Mouse (Mus musculus) liver, embryonic 13.5 days (tissue): ENCODE measurements around the gene Mpc1. TPM values are rescaled to one million over a fixed set of nuclear protein-coding genes. Genes with fewer than 3 reads are reported as not detected.
"Not testable (repeated sequence)": the region's sequence is repeated elsewhere in the genome, so short reads cannot be mapped to it uniquely, and the experiment has no call there.

ENCODE experiments used
- ATAC-seq: fragments of 200-750 bp; cut with Nextera tagmentation; 2 replicates; pipeline ENCODE4 v1.8.0; 2017; ENCODE audit warnings: low read depth, mild to moderate bottlenecking, moderate number of reproducible peaks, moderate library complexity
- DNase-seq: peaks from one replicate; pipeline ENCODE4 v3.0.0; 2022
- H3K27ac ChIP-seq: fragments of 300-500 bp; sonication (generic); 2 replicates; pipeline ENCODE4 v1.5.1; 2015; ENCODE audit warnings: moderate library complexity, mild to moderate bottlenecking, inconsistent platforms
- H3K27me3 ChIP-seq: fragments of 300-500 bp; sonication (generic); 2 replicates; pipeline ENCODE4 v1.6.1; 2015; ENCODE audit warnings: mild to moderate bottlenecking, inconsistent platforms
- H3K36me3 ChIP-seq: fragments of 300-500 bp; sonication (generic); 2 replicates; pipeline ENCODE4 v1.6.1; 2015; ENCODE audit warnings: mild to moderate bottlenecking, inconsistent platforms
- H3K4me1 ChIP-seq: fragments of 300-500 bp; sonication (generic); replicated peaks from 2 replicates; pipeline ENCODE4 v1.6.1; 2015; ENCODE audit warnings: inconsistent platforms
- H3K4me2 ChIP-seq: fragments of 300-500 bp; sonication (generic); 2 replicates; pipeline ENCODE4 v1.6.1; 2015; ENCODE audit warnings: inconsistent platforms, mild to moderate bottlenecking, moderate library complexity
- H3K4me3 ChIP-seq: fragments of 300-500 bp; sonication (generic); replicated peaks from 2 replicates; pipeline ENCODE4 v1.5.1; 2015; ENCODE audit warnings: mild to moderate bottlenecking, inconsistent platforms
- H3K9ac ChIP-seq: fragments of 300-500 bp; sonication (generic); 2 replicates; pipeline ENCODE4 v1.6.1; 2015; ENCODE audit warnings: mild to moderate bottlenecking, inconsistent platforms
- H3K9me3 ChIP-seq: fragments of 300-500 bp; sonication (generic); replicated peaks from 2 replicates; pipeline ENCODE4 v1.6.1; 2016; ENCODE audit warnings: inconsistent platforms
- WGBS: fragments of 180-500 bp; shearing (Covaris S2); methylation state at CpG from one replicate; pipeline ENCODE4 v1.1.7; 2015; ENCODE audit not compliant: insufficient replicate concordance; 5-methylcytosine and 5-hydroxymethylcytosine counted together
- polyA plus RNA-seq: library from polyadenylated mRNA; unstranded; fragments of >200 nt; fragmentation: Nextera tagmentation; extraction: Ambion mirVana; gene quantifications from 2 replicates; pipeline ENCODE4 v1.2.1, GENCODE M21; 2015

Mpc1 gene
- polyA plus RNA-seq, 1 experiment from 2014 or later = 125 TPM

- Histone ChIP-seq H3K9ac (no peak overlapping the region), H3K4me1 (no peaks in the 10 kb centered on the region), H3K4me2 (no peak overlapping the region), H3K27me3 (no peaks in the 10 kb centered on the region), H3K4me3 (no peak overlapping the region), H3K9me3 (no peaks in the 10 kb centered on the region), H3K27ac (no peak overlapping the region), H3K36me3 (no peaks in the 10 kb centered on the region)
- DNase-seq (no peak), ATAC-seq (no peak)
- 65% methylated on average over 4 of the region's 4 CpGs for WGBS
Measured at GRCm38 (mm10) chr17:8301515-8301914, 18.8 kb downstream of the Mpc1 start.

GRCm38 (mm10) chr17:8302772-8303438, 20.2 kb downstream of the Mpc1 start:
- H3K27me3 ChIP-seq = no peaks in the 10 kb centered on the region
- H3K4me1 ChIP-seq = no peaks in the 10 kb centered on the region
- no peak overlapping the region for H3K27ac ChIP-seq
- no peak for ATAC-seq
- 66% methylated on average over 7 of the region's 7 CpGs for WGBS
- no peaks in the 10 kb centered on the region for H3K36me3 ChIP-seq
- no peak overlapping the region for H3K4me2 ChIP-seq
- no peak overlapping the region for H3K9ac ChIP-seq
- no peaks in the 10 kb centered on the region for H3K9me3 ChIP-seq
- DNase-seq = no peak
- H3K4me3 ChIP-seq = no peak overlapping the region

DNA sequence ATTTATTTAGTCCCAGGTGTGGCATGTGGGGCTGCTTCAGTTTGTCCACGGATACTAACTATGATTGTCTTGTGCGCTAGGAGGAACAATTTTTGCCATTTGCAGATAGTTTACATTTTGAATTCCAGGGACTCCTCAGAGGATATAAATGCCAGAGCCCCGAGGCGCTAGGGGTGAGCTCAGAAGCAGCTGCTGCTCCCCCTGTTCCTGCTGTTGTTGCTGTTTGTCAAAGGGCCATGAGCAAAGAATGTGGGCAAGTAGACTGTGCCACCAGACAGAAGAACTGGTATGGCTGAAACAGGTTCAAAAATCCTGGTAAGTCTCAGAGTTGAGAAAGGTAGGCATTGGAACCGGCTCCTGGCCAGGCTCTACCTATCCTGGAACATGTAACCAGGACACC, 21.0 kb downstream of the Mpc1 start:
- 58% methylated on average over 5 of the region's 5 CpGs for WGBS
- Histone ChIP-seq H3K9me3 (no peaks in the 10 kb centered on the region), H3K4me3 (no peak overlapping the region), H3K36me3 (no peaks in the 10 kb centered on the region), H3K4me2 (no peak overlapping the region), H3K4me1 (no peaks in the 10 kb centered on the region), H3K27ac (no peak overlapping the region), H3K9ac (no peak overlapping the region), H3K27me3 (no peaks in the 10 kb centered on the region)
- DNase-seq = no peak
- no peak for ATAC-seq

DNA sequence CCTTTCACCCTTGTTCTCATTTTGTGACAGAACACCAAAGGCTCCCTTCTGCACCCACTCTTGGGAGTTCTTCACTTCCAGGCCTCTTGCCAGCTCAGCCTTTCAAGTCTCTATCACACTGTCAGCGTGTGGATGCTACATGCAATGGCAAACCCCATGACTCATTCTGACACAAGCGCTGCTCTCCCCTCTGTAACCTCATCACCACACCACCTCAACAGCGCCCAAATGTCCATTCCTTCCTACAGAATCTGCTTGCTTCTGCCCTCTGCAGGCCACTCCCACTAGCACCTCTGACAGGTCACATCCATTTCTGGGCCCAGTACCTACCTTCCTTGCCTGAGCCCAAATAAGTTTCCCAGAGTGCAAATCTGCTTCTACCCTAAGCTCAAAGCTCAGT, 23.1 kb downstream of the Mpc1 start:
- 35% methylated on average over 3 of the region's 3 CpGs for WGBS
- Histone ChIP-seq H3K27ac (no peak overlapping the region), H3K4me1 (peaks cover 2% of the 10 kb centered on the region; the same call in 1 of the 2 replicates), H3K27me3 (no peaks in the 10 kb centered on the region), H3K9ac (no peak overlapping the region), H3K4me2 (no peak overlapping the region), H3K9me3 (no peaks in the 10 kb centered on the region), H3K4me3 (no peak overlapping the region), H3K36me3 (no peaks in the 10 kb centered on the region)
- ATAC-seq = no peak
- DNase-seq = no peak

DNA sequence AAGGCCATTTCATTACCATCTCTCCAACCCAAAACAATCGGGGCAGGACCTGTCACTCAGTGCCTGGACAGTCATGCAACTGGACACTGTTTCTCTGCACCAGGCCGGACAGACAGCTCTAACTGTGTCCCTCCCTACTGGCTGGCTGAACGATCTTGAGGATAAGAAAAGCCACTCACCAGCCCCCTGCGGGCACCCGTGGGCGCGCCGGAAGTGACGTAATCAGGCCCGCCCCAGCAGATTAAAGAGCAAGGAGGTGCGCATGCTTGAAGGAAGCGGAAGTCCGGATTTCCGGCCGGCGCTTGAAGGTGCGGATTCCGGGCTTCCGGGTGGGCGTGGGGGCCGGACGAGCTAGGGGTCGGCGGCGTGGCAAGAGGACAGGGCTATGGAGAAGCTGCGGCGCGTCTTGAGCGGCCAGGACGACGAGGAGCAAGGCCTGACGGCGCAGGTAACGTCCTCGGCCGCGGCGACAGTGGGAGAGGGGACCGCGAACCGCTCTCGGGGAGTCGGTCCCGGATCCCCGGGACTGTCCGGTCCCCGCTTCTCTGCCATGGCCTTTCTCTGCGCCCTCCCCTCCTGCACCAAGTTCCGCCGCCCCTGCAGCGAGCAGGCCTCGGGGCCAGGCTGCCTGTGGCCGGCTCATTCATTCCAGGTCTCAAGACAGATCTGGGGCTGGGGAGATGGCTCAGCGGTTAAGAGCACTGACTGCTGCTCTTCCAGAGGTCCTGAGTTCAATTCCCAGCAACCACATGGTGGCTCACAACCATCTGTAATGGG, 28.3 kb downstream of the Mpc1 start, which contains the start of gene Sft2d1:
Gene Sft2d1 (plus strand): TSS at position 265 of the 777 bp plus-strand sequence.
- Histone ChIP-seq H3K4me3 (peak within 1 kb of the TSS; percentile 93), H3K4me2 (peak within 1 kb of the TSS; percentile 82), H3K36me3 (no peaks in the 10 kb centered on the region), H3K27me3 (no peaks in the 10 kb centered on the region), H3K27ac (peak within 1 kb of the TSS; percentile 71), H3K9ac (peak within 1 kb of the TSS; percentile 91), H3K4me1 (peaks cover 33% of the 10 kb centered on the region), H3K9me3 (no peaks in the 10 kb centered on the region)
- DNase-seq = peak; percentile 88
- ATAC-seq = peak; percentile 98
- under 1% methylated on average over 54 of the region's 54 CpGs for whole genome bisulfite sequencing

- peak overlapping the region; percentile 93 for H3K4me3 ChIP-seq
- WGBS = 17% methylated on average over 3 of the region's 3 CpGs
- DNase-seq = no peak
- H3K9ac ChIP-seq = peak overlapping the region; percentile 91
- H3K4me2 ChIP-seq = peak overlapping the region; percentile 82
- no peaks in the 10 kb centered on the region for H3K36me3 ChIP-seq
- no peaks in the 10 kb centered on the region for H3K27me3 ChIP-seq
- ATAC-seq = no peak
- no peaks in the 10 kb centered on the region for H3K9me3 ChIP-seq
- H3K27ac ChIP-seq = no peak overlapping the region
- peaks cover 33% of the 10 kb centered on the region for H3K4me1 ChIP-seq
Measured at GRCm38 (mm10) chr17:8311751-8312150, 29.0 kb downstream of the Mpc1 start.

DNA sequence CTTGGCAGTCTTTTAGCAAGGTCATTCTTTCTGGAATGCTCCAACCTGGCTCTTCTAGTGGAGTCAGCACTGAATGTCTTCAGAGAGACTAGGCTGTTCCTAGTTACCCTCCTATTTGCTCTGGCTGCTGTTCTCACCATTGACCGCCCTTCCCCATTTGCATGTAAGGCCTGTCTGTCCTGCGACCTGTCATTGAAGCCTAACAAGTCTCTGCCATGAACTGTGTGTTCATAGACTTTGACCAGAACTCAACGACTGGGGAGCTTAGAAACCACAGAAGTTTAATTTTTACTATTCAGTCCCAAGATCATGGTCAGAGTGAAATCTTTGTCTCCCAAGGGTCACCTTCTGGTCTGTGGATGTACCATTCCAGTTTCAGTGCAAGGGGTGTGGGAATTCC, 31.3 kb downstream of the Mpc1 start:
- Histone ChIP-seq H3K4me3 (no peak overlapping the region), H3K27me3 (no peaks in the 10 kb centered on the region), H3K4me2 (no peak overlapping the region), H3K36me3 (no peaks in the 10 kb centered on the region), H3K9ac (no peak overlapping the region), H3K4me1 (peaks cover 33% of the 10 kb centered on the region), H3K9me3 (no peaks in the 10 kb centered on the region), H3K27ac (no peak overlapping the region)
- WGBS = 77% methylated on average over 3 of the region's 3 CpGs
- ATAC-seq (no peak), DNase-seq (no peak)

GRCm38 (mm10) chr17:8316251-8316650, 33.5 kb downstream of the Mpc1 start:
- WGBS = 69% methylated on average over 1 of the region's 1 CpGs

GRCm38 (mm10) chr17:8326877-8327276, 44.2 kb downstream of the Mpc1 start:
- not testable (repeated sequence) for H3K4me1 ChIP-seq, ATAC-seq
- 88% methylated on average over 10 of the region's 11 CpGs for WGBS

More at GRCm38 (mm10) chr17:8316251-8316650, 33.5 kb downstream of the Mpc1 start:
- Histone ChIP-seq H3K27me3 (no peaks in the 10 kb centered on the region), H3K36me3 (peaks cover 5% of the 10 kb centered on the region; the same call in 1 of the 2 replicates), H3K9me3 (no peaks in the 10 kb centered on the region), H3K27ac (no peak overlapping the region), H3K4me3 (no peak overlapping the region), H3K4me2 (no peak overlapping the region), H3K4me1 (peaks cover 31% of the 10 kb centered on the region), H3K9ac (no peak overlapping the region)
- ATAC-seq = no peak
- no peak for DNase-seq

DNA sequence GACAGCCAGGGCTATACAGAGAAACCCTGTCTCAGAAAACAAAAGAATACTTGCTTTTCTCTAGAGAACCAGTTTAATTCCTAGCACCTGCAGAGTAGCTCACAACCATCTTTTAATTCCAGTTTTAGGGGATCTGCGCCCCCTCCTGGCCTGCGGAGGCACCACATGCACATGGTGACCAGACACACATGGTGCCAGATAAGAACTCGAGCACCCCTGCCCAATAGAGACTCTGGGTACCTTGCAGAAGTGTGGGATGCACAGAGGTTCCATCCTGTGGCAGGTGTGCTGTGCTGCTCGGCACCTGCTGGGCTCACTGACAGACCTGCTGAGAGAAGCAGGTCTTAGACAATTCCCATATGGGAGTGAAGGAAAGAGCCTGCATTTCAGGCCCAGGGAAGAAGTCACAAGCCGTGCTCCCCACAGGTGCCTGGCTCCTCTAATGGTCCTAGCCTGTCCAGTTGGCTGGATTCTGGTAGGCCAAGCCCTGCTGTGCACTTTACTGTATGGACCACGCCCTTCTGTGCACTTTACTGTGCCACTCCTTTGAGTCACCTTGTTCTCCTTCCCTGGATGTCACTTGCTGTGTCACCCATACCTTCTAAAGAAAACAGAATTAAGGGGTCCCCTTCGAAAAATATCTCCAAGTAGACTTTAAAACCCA, 45.9 kb downstream of the Mpc1 start:
- H3K4me2 ChIP-seq = no peak overlapping the region
- no peaks in the 10 kb centered on the region for H3K27me3 ChIP-seq
- no peaks in the 10 kb centered on the region for H3K9me3 ChIP-seq
- no peak for ATAC-seq
- DNase-seq = peak; percentile 15
- no peak overlapping the region for H3K27ac ChIP-seq
- H3K36me3 ChIP-seq = peaks cover 23% of the 10 kb centered on the region
- no peak overlapping the region for H3K4me3 ChIP-seq
- H3K9ac ChIP-seq = no peak overlapping the region
- no peaks in the 10 kb centered on the region for H3K4me1 ChIP-seq
- WGBS = 62% methylated on average over 7 of the region's 7 CpGs

More at GRCm38 (mm10) chr17:8326877-8327276, 44.2 kb downstream of the Mpc1 start:
- not testable (repeated sequence) for H3K4me2 ChIP-seq, H3K27me3 ChIP-seq, H3K4me3 ChIP-seq, DNase-seq, H3K27ac ChIP-seq, H3K9me3 ChIP-seq, H3K9ac ChIP-seq
- peaks cover 30% of the 10 kb centered on the region for H3K36me3 ChIP-seq

- DNase-seq (no peak), ATAC-seq (no peak)
- no peak overlapping the region for H3K27ac ChIP-seq
- H3K9ac ChIP-seq = no peak overlapping the region
- no peaks in the 10 kb centered on the region for H3K9me3 ChIP-seq
- H3K27me3 ChIP-seq = no peaks in the 10 kb centered on the region
- no peak overlapping the region for H3K4me2 ChIP-seq
- no peaks in the 10 kb centered on the region for H3K4me1 ChIP-seq
- WGBS = 59% methylated on average over 5 of the region's 5 CpGs
- peaks cover 15% of the 10 kb centered on the region for H3K36me3 ChIP-seq
- no peak overlapping the region for H3K4me3 ChIP-seq
Measured at GRCm38 (mm10) chr17:8330602-8331001, 47.9 kb downstream of the Mpc1 start.
